Mouse (Mus musculus) lung, postnatal 4 days (tissue): ENCODE data around the gene Rapgef3.

Experiments
- DNase-seq, 2 experiments: peaks; one replicate each; pipeline ENCODE4 v3.0.0; 2021

The Rapgef3 gene

GRCm38 (mm10) chr15:97770280-97770679 lies 2.5 kb upstream of the Rapgef3 start:
- no peak for DNase-seq

- DNase-seq: peak; percentile 70 to 77
Observed at GRCm38 (mm10) chr15:97768192-97768591, 420 bp upstream of the Rapgef3 start.

GRCm38 (mm10) chr15:97766594-97767279 lies 1.0 kb downstream of the Rapgef3 start:
- DNase-seq: no peak

GRCm38 (mm10) chr15:97766194-97766593 lies 1.6 kb downstream of the Rapgef3 start:
- no peak for DNase-seq

- DNase-seq: peak; percentile 28 to 65
Observed at GRCm38 (mm10) chr15:97765090-97765794, 2.5 kb downstream of the Rapgef3 start.

GRCm38 (mm10) chr15:97764532-97764931 lies 3.2 kb downstream of the Rapgef3 start:
- DNase-seq: no peak

GRCm38 (mm10) chr15:97763256-97764049 lies 4.3 kb downstream of the Rapgef3 start:
- no peak for DNase-seq

GRCm38 (mm10) chr15:97762733-97763132 lies 5.0 kb downstream of the Rapgef3 start:
- peak in 1 of 2 experiments; percentile 66 for DNase-seq

GRCm38 (mm10) chr15:97761438-97761837 lies 6.3 kb downstream of the Rapgef3 start:
- DNase-seq: no peak

- DNase-seq: no peak
Observed at GRCm38 (mm10) chr15:97760952-97761351, 6.8 kb downstream of the Rapgef3 start.

GRCm38 (mm10) chr15:97760006-97760405 lies 7.8 kb downstream of the Rapgef3 start:
- no peak for DNase-seq

- DNase-seq: no peak
Observed at GRCm38 (mm10) chr15:97755361-97755760, 12.4 kb downstream of the Rapgef3 start.

- no peak for DNase-seq
Observed at GRCm38 (mm10) chr15:97754476-97754875, 13.3 kb downstream of the Rapgef3 start.

GRCm38 (mm10) chr15:97752491-97752890 lies 15.3 kb downstream of the Rapgef3 start:
- DNase-seq: no peak

- no peak for DNase-seq
Observed at GRCm38 (mm10) chr15:97751676-97752075, 16.1 kb downstream of the Rapgef3 start.

- peak; percentile 92 to 96 for DNase-seq
Observed at GRCm38 (mm10) chr15:97750697-97751096, 17.1 kb downstream of the Rapgef3 start.

- no peak for DNase-seq
Observed at GRCm38 (mm10) chr15:97749841-97750240, 17.9 kb downstream of the Rapgef3 start.

- DNase-seq: no peak
Observed at GRCm38 (mm10) chr15:97749397-97749796, 18.4 kb downstream of the Rapgef3 start.

GRCm38 (mm10) chr15:97748964-97749363 lies 18.8 kb downstream of the Rapgef3 start:
- DNase-seq: no peak

- no peak for DNase-seq
Observed at GRCm38 (mm10) chr15:97748309-97748708, 19.5 kb downstream of the Rapgef3 start.

GRCm38 (mm10) chr15:97747486-97747885 lies 20.3 kb downstream of the Rapgef3 start:
- DNase-seq: no peak

GRCm38 (mm10) chr15:97746748-97747147 lies 21.0 kb downstream of the Rapgef3 start:
- no peak for DNase-seq

- DNase-seq: no peak
Observed at GRCm38 (mm10) chr15:97746278-97746677, 21.5 kb downstream of the Rapgef3 start.

GRCm38 (mm10) chr15:97745331-97745730 lies 22.4 kb downstream of the Rapgef3 start:
- DNase-seq: no peak
